Mouse (Mus musculus): ENCODE measurements at regions not wholly inside any gene's neighbourhood (a gene's known extent, or its start where the extent isn't known, plus 50 kb on each side); places are given as distances from the start of the nearest gene placed in this dataset.
"Not testable (repeated sequence)": the region's sequence is repeated elsewhere in the genome, so short reads cannot be mapped to it uniquely, and the experiment has no call there.

- DNase-seq (ENCODE audit: low spot score in 2 of 2) = no peak
Measured at GRCm38 (mm10) chr12:8410410-8411341, 89.1 kb downstream of the Rhob start.

GRCm38 (mm10) chr12:8402084-8402483, 88.9 kb downstream of the Hs1bp3 start:
- no peak for DNase-seq (ENCODE audit: low spot score in 2 of 2)

GRCm38 (mm10) chr12:8401376-8401775, 88.1 kb downstream of the Hs1bp3 start:
- DNase-seq (ENCODE audit: low spot score in 2 of 2) = no peak

- DNase-seq (ENCODE audit: low spot score in 2 of 2) = no peak
Measured at GRCm38 (mm10) chr12:8400345-8401130, 87.3 kb downstream of the Hs1bp3 start.

- no peak for DNase-seq (ENCODE audit: low spot score in 2 of 2)
Measured at GRCm38 (mm10) chr12:8398852-8399251, 85.6 kb downstream of the Hs1bp3 start.

GRCm38 (mm10) chr12:8396408-8396807, 83.2 kb downstream of the Hs1bp3 start:
- DNase-seq (ENCODE audit: low spot score in 2 of 2) = not testable (repeated sequence)

GRCm38 (mm10) chr12:8394894-8395297, 81.7 kb downstream of the Hs1bp3 start:
- no peak for DNase-seq (ENCODE audit: low spot score in 2 of 2)

GRCm38 (mm10) chr12:8393976-8394375, 80.7 kb downstream of the Hs1bp3 start:
- DNase-seq (ENCODE audit: low spot score in 2 of 2) = no peak
